Mouse (Mus musculus): ENCODE results near the gene Arhgef28. TPM values are rescaled to one million over a fixed set of nuclear protein-coding genes. Genes with fewer than 3 reads are reported as not detected.

The Arhgef28 gene
- polyA plus RNA-seq, 1 experiment from 2014 or later: 14.2 TPM

DNA sequence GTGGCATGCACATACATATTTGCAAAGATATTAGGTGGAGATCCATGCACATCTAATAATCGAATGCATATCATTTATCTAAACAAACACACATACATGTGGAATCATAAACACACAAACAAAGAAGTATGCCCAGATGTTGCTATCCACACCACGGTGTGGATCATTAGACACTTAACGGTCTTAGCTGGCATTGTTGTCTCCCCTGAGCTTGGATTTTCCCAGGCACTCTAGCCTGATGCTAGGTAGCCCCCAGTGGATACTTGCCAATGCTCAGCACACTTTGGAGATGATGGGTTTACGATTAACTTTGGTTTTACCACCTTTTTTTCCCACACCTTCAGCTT is 85.1 kb downstream of the Arhgef28 start:
- H3K36me3 ChIP-seq (ENCODE audit: control insufficient read depth, insufficient read depth, low read length): no peaks in the 10 kb centered on the region
- no peak overlapping the region for H3K4me2 ChIP-seq (ENCODE audit: low read depth, low read length)
- no peak overlapping the region for H3K9ac ChIP-seq (ENCODE audit: low read depth, low read length)
- H3K4me3 ChIP-seq (ENCODE audit: low read length): no peak overlapping the region
- no peak for ATAC-seq
- WGBS: 83% methylated on average over 4 of the region's 4 CpGs
- no peaks in the 10 kb centered on the region for H3K27me3 ChIP-seq (replicated peaks; ENCODE audit: control insufficient read depth, insufficient read depth, low read length)
- 0 out of 2 replicates have a peak, but pooled peaks cover 10% of the 10 kb centered on the region for H3K4me1 ChIP-seq (ENCODE audit: control insufficient read depth, insufficient read depth, low read length)
- no peaks in the 10 kb centered on the region for H3K9me3 ChIP-seq (ENCODE audit: control insufficient read depth, low read length)
- H3K27ac ChIP-seq (ENCODE audit: low read length): no peak overlapping the region

DNA sequence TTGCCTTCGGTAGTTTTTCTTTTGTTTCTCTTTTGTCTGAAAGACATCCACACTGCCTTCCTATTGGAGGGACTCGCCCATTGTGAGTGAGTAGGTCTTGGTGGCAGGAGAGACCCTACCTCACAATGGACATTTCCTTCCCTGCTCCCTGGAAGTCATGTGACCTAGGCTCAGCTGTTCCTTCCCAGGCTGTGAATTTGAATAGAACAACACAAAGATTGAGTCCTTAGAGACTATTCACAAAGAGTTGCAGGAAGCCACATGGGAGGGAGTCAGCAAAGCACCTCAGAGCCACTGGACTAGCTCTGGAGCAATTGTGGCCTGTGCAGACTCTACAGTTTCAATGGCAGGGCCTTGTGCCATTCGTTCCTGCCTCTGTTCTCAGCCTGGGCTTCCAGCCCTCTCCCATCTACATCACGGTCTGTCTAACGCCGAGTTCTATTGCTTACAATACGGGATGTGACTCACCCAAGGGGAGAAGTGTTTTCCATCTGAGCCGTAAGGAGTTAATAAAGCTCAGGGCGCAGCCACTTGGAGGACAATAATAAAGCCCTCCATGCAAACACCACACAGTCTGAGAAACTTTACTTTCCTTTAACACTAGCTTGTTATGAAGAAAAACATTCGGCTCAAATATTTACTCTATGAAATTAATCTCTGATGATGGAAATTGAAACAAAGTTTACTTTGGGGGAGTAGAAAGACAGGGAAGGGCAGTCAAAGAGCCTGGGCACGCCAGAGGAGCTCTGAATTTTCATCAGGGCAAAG is 85.7 kb downstream of the Arhgef28 start:
- ATAC-seq: no peak
- Histone ChIP-seq H3K4me1 (ENCODE audit: control insufficient read depth, insufficient read depth, low read length) (0 out of 2 replicates have a peak, but pooled peaks cover 10% of the 10 kb centered on the region), H3K4me3 (ENCODE audit: low read length) (no peak overlapping the region), H3K4me2 (ENCODE audit: low read depth, low read length) (no peak overlapping the region), H3K9me3 (ENCODE audit: control insufficient read depth, low read length) (no peaks in the 10 kb centered on the region), H3K27me3 (replicated peaks; ENCODE audit: control insufficient read depth, insufficient read depth, low read length) (no peaks in the 10 kb centered on the region), H3K36me3 (ENCODE audit: control insufficient read depth, insufficient read depth, low read length) (no peaks in the 10 kb centered on the region), H3K27ac (ENCODE audit: low read length) (peak overlapping the region; percentile 20; the same call in 1 of the 2 replicates), H3K9ac (ENCODE audit: low read depth, low read length) (no peak overlapping the region)
- WGBS: 57% methylated on average over 11 of the region's 11 CpGs

DNA sequence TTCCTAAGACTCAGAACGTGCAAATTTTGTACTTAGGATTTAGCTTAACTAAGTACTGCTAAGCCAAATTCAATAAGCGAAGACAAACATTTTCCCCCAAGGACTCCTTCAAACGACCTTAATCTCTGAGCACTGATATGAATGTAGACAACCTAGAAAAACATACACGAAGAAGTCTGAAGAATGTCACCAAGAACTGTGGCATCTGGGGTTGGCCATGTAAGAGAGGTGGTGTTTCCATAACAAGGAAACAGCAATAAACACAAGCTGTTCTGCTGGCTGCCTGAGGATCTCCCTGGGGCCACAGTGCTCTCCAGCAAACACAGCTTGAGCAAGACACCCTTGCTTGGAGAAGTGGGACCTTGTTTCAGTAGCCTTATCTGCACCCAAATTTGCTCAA is 87.9 kb downstream of the Arhgef28 start:
- H3K9me3 ChIP-seq (ENCODE audit: control insufficient read depth, low read length): no peaks in the 10 kb centered on the region
- H3K27me3 ChIP-seq (replicated peaks; ENCODE audit: control insufficient read depth, insufficient read depth, low read length): no peaks in the 10 kb centered on the region
- H3K4me1 ChIP-seq (ENCODE audit: control insufficient read depth, insufficient read depth, low read length): peaks cover 11% of the 10 kb centered on the region; the same call in 1 of the 2 replicates
- ATAC-seq: no peak
- 54% methylated on average over 4 of the region's 4 CpGs for WGBS
- H3K4me3 ChIP-seq (ENCODE audit: low read length): no peak overlapping the region
- no peak overlapping the region for H3K27ac ChIP-seq (ENCODE audit: low read length)
- no peak overlapping the region for H3K9ac ChIP-seq (ENCODE audit: low read depth, low read length)
- no peak overlapping the region for H3K4me2 ChIP-seq (ENCODE audit: low read depth, low read length)
- no peaks in the 10 kb centered on the region for H3K36me3 ChIP-seq (ENCODE audit: control insufficient read depth, insufficient read depth, low read length)

DNA sequence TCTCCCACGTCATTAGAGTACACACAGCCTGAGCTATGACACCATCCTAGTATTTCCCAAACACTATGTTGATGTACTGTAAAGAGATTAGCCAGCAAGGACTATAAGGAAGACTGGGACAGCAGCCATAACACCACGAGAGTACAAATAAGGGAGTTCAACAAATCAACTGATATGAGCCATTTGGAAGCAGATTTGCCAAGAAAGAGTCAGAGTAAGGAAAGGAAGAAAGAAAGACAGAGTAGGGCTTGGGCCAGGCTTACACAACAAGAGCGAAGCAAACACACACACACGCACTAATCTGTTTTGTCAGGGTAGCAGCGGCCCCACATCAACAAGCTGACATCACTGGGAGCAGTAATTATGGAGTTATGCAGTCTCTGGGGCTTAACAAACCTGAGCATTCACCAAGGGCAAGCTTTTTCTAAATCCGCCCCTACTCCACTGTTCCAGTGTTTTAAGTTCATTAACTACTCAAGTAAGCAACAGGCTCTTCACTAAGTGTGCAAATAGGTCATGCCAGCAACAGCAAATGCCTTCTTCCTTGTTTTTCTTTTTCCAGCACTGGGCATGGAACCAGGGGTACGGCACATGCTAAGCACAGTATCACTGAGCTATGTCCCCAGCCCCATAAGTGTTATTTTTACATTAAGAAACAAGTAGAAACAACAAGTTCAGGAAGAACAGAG is 88.5 kb downstream of the Arhgef28 start:
- 65% methylated on average over 7 of the region's 7 CpGs for WGBS
- no peak overlapping the region for H3K4me2 ChIP-seq (ENCODE audit: low read depth, low read length)
- peaks cover 12% of the 10 kb centered on the region; the same call in 1 of the 2 replicates for H3K4me1 ChIP-seq (ENCODE audit: control insufficient read depth, insufficient read depth, low read length)
- H3K9me3 ChIP-seq (ENCODE audit: control insufficient read depth, low read length): no peaks in the 10 kb centered on the region
- no peaks in the 10 kb centered on the region for H3K36me3 ChIP-seq (ENCODE audit: control insufficient read depth, insufficient read depth, low read length)
- no peak overlapping the region for H3K9ac ChIP-seq (ENCODE audit: low read depth, low read length)
- H3K27ac ChIP-seq (ENCODE audit: low read length): no peak overlapping the region
- ATAC-seq: no peak
- H3K27me3 ChIP-seq (replicated peaks; ENCODE audit: control insufficient read depth, insufficient read depth, low read length): no peaks in the 10 kb centered on the region
- no peak overlapping the region for H3K4me3 ChIP-seq (ENCODE audit: low read length)

DNA sequence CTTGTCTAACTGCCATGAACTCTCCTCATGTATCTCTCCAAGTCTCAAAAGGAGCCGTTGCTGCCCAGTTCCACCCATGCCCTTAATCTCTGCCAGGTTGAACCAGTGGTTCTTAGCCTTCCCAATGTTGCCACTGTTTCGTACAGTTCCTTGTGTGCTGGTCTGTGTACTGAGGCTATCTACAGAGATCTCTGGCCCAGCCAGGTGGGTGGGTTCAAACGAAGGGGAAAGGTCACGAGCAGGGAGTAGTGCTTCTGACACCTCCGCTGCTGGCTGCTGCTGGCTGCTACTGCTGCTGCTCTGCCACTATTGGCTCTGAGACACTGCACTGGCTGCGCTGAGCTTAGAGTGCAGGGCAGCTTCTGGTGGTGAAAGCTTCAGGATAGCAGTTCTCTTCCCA is 90.6 kb downstream of the Arhgef28 start:
- Histone ChIP-seq H3K4me1 (ENCODE audit: control insufficient read depth, insufficient read depth, low read length) (peaks cover 12% of the 10 kb centered on the region; the same call in 1 of the 2 replicates), H3K4me2 (ENCODE audit: low read depth, low read length) (no peak overlapping the region), H3K27me3 (replicated peaks; ENCODE audit: control insufficient read depth, insufficient read depth, low read length) (no peaks in the 10 kb centered on the region), H3K36me3 (ENCODE audit: control insufficient read depth, insufficient read depth, low read length) (no peaks in the 10 kb centered on the region), H3K9ac (ENCODE audit: low read depth, low read length) (no peak overlapping the region), H3K27ac (ENCODE audit: low read length) (no peak overlapping the region), H3K4me3 (ENCODE audit: low read length) (no peak overlapping the region), H3K9me3 (ENCODE audit: control insufficient read depth, low read length) (no peaks in the 10 kb centered on the region)
- peak; percentile 66 for ATAC-seq
- 43% methylated on average over 6 of the region's 6 CpGs for WGBS

DNA sequence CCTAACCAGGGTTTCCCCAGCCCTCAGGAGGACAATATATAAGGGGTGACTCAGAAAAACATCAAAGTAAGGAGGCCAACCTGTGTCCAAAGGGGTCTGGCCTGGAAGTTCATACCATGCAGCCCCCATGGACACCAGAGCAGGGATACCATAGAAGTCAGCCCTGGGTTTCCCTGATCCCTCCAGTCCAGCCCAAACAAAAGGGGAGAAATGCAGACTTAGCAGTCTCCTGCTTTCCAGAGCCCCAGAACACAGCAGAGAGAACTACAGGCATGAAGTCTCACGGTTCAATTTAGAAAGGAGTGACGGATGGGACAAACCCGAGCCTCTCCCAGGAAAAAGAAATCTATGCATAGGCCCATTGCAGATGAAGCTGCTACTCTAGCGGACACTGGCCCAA is 91.2 kb downstream of the Arhgef28 start:
- H3K27ac ChIP-seq (ENCODE audit: low read length): no peak overlapping the region
- no peaks in the 10 kb centered on the region for H3K9me3 ChIP-seq (ENCODE audit: control insufficient read depth, low read length)
- WGBS: 68% methylated on average over 4 of the region's 4 CpGs
- H3K4me3 ChIP-seq (ENCODE audit: low read length): no peak overlapping the region
- no peak overlapping the region for H3K4me2 ChIP-seq (ENCODE audit: low read depth, low read length)
- peaks cover 8% of the 10 kb centered on the region; the same call in 1 of the 2 replicates for H3K4me1 ChIP-seq (ENCODE audit: control insufficient read depth, insufficient read depth, low read length)
- ATAC-seq: no peak
- no peaks in the 10 kb centered on the region for H3K36me3 ChIP-seq (ENCODE audit: control insufficient read depth, insufficient read depth, low read length)
- H3K27me3 ChIP-seq (replicated peaks; ENCODE audit: control insufficient read depth, insufficient read depth, low read length): no peaks in the 10 kb centered on the region
- H3K9ac ChIP-seq (ENCODE audit: low read depth, low read length): peak overlapping the region; percentile 20; the same call in 1 of the 2 replicates

DNA sequence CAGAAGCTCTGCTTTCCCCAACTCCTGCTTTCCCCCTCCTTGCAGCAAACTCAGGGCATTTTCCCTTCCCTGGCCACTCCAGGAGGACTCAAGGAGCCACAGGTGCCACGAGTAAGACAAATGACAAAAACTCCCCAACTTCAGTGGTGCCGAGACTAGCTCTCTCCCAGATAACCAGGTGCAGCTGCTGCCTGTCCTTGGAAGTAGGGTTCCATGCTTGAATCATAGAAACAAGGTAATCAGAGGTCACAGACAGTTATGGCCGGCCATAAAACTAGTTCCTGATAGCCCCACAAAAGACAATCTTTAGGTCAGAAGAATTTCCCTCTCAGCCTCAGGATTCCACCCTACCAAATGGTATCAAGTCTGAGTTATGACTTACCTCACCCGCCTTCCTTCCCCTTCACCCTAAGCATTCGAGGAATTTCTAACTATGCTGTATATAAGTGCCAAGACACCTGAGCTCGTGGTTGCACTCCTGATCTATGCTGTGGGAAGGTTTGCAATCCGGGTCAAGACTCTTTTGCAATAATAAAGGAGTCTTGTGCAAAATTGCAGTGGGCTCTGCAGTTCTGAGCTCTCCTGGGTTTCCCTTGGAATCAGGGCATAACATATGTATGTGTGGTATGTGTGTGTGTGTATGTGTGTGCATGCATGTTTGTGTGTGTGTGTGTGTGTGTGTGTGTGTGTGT is 93.3 kb downstream of the Arhgef28 start:
- Histone ChIP-seq H3K36me3 (ENCODE audit: control insufficient read depth, insufficient read depth, low read length) (no peaks in the 10 kb centered on the region), H3K9me3 (ENCODE audit: control insufficient read depth, low read length) (no peaks in the 10 kb centered on the region), H3K4me2 (ENCODE audit: low read depth, low read length) (no peak overlapping the region), H3K27ac (ENCODE audit: low read length) (no peak overlapping the region), H3K4me1 (ENCODE audit: control insufficient read depth, insufficient read depth, low read length) (peaks cover 8% of the 10 kb centered on the region; the same call in 1 of the 2 replicates), H3K9ac (ENCODE audit: low read depth, low read length) (no peak overlapping the region), H3K4me3 (ENCODE audit: low read length) (no peak overlapping the region), H3K27me3 (replicated peaks; ENCODE audit: control insufficient read depth, insufficient read depth, low read length) (no peaks in the 10 kb centered on the region)
- ATAC-seq: peak; percentile 70
- 38% methylated on average over 7 of the region's 7 CpGs for WGBS

DNA sequence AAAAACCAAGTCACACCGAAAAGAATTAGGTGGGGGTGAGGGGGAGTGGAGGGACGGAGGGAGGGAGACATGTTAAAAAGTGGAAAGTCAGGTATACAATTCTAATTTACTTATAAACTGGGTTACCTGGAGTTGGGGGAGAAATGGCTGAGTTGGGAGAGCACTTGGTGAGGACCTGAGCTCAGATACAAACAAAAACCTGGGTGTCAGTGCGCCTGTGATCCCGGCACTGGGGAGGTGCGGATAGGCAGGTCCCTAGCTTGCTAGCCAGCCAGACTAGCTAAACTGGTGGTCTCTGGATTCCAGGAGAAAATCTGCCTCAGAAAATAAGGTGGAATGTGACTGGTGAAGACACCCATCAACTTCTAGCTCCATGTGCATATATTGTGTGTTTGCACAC is 94.7 kb downstream of the Arhgef28 start:
- Histone ChIP-seq H3K27me3 (replicated peaks; ENCODE audit: control insufficient read depth, insufficient read depth, low read length) (no peaks in the 10 kb centered on the region), H3K4me2 (ENCODE audit: low read depth, low read length) (no peak overlapping the region), H3K4me1 (ENCODE audit: control insufficient read depth, insufficient read depth, low read length) (peaks cover 8% of the 10 kb centered on the region; the same call in 1 of the 2 replicates), H3K4me3 (ENCODE audit: low read length) (no peak overlapping the region), H3K36me3 (ENCODE audit: control insufficient read depth, insufficient read depth, low read length) (no peaks in the 10 kb centered on the region), H3K27ac (ENCODE audit: low read length) (no peak overlapping the region), H3K9ac (ENCODE audit: low read depth, low read length) (no peak overlapping the region), H3K9me3 (ENCODE audit: control insufficient read depth, low read length) (no peaks in the 10 kb centered on the region)
- ATAC-seq: no peak
- WGBS: 90% methylated on average over 5 of the region's 5 CpGs

DNA sequence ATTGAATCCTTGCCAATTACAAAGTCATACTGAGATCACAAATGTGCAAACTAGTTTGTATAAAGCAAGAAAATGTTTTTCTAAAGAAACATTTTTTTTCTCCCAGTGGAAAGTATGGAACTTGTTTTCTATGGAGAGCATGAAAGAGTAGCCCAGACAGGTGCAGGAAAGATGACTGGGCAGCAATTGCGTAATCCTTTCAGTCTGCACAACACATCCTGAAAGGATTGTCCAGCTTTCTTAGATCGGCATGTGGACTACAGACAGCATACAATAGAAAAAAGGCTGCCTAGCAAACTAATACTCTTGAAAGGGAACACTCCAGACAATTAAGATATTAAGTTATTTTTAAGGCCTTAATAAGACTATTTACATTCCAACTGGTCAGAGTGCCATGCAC is 95.2 kb downstream of the Arhgef28 start:
- no peak overlapping the region for H3K4me2 ChIP-seq (ENCODE audit: low read depth, low read length)
- 63% methylated on average over 2 of the region's 2 CpGs for WGBS
- peaks cover 8% of the 10 kb centered on the region; the same call in 1 of the 2 replicates for H3K4me1 ChIP-seq (ENCODE audit: control insufficient read depth, insufficient read depth, low read length)
- no peak overlapping the region for H3K4me3 ChIP-seq (ENCODE audit: low read length)
- ATAC-seq: no peak
- H3K27me3 ChIP-seq (replicated peaks; ENCODE audit: control insufficient read depth, insufficient read depth, low read length): no peaks in the 10 kb centered on the region
- no peak overlapping the region for H3K9ac ChIP-seq (ENCODE audit: low read depth, low read length)
- no peaks in the 10 kb centered on the region for H3K36me3 ChIP-seq (ENCODE audit: control insufficient read depth, insufficient read depth, low read length)
- H3K9me3 ChIP-seq (ENCODE audit: control insufficient read depth, low read length): no peaks in the 10 kb centered on the region
- H3K27ac ChIP-seq (ENCODE audit: low read length): no peak overlapping the region
